Mouse (Mus musculus) activated CD4-positive, CD25-positive, alpha-beta regulatory T cell, adult 4 months (primary cell): Measurements from ENCODE around the gene Try4. TPM values are rescaled to one million over a fixed set of nuclear protein-coding genes. Genes with fewer than 3 reads are reported as not detected.
"Not testable (repeated sequence)": the region's sequence is repeated elsewhere in the genome, so short reads cannot be mapped to it uniquely, and the experiment has no call there.

Experiments used
- ATAC-seq: one replicate; pipeline ENCODE4 v1.8.0; 2017
- polyA plus RNA-seq, 2 experiments: library from polyadenylated mRNA; unstranded; fragments of 100-300 nt; shearing (Covaris generic); gene quantifications; one replicate each; pipeline ENCODE4 v1.2.1; 2017

The Try4 gene
- polyA plus RNA-seq, result not detected

DNA sequence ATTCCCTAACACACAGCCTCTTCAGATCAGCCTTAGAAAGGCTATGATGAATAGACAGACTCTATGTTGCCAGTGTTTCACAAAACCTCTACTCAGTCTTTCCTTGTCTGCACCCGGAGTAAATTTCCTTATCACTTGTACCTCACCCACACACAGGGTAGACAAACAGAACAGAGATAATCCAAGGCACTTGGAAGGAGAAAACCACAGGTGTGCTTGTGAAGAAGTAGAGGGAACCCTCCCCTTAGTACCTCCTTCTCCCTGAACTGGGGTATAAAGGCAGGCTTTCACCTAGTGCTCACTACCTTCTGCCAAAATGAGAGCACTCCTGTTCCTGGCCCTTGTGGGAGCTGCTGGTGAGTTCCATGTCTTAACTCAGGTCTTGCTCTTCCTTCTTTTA is at the start of gene Try4:
Try4 (plus strand) TSS at position 301 of the 400 bp plus-strand sequence.
- ATAC-seq, result no peak

DNA sequence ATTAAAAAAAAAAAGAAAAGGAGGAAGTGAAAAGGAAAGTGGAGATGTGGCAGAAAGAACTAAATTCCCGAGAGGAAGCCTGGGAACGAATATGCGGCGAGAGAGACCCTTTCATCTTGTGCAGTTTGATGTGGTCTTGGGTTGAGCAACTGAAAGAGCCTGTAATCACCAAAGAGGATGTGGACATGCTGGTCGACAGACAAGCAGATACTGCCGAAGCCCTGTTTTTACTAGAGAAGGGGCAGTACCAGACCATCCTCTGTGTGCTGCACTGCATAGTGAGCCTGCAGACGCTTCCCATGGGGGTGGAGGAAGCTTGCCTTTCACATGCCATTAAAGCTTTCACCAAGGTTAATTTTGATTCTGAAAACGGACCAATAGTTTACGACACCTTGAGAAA is 48.8 kb upstream of the Try4 start:
- ATAC-seq, result not testable (repeated sequence)

DNA sequence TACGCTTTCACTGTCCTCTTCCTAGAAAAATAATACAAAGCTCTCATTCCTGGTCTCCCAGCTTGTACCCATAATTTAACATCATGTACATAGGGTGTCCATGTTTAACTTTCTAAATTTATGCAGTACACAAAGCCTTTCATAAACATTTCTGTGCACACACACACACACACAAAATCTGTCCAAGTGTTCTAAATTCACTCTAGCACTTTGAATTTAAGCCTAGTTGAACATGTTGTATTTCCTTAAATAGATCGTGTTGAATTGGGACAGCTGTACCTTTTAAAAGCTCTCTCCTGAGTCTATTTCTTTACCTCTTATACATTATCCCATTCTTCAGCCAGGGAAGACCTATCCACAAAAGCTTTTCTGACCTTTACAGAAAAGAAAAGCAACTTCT is 45.6 kb upstream of the Try4 start:
- ATAC-seq, result no peak

DNA sequence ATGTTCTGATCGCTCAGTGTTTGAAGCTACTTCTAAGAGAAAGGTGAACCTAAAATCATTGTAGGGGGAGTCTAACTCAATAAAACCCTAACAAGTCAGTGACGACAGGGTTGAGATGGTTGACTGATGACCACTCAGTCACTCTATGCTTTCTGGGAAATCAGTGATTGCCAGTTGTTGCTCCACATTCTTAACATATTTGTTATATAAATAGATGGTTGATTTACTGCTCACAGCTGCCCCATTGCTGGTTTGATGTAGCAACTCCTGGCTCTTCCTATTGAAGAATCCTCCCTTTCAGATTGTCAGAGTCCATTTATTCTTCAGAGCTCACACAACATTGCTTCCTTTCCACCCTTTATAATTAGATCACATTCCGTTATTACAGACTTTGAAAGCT is 44.6 kb upstream of the Try4 start:
- ATAC-seq, result no peak

DNA sequence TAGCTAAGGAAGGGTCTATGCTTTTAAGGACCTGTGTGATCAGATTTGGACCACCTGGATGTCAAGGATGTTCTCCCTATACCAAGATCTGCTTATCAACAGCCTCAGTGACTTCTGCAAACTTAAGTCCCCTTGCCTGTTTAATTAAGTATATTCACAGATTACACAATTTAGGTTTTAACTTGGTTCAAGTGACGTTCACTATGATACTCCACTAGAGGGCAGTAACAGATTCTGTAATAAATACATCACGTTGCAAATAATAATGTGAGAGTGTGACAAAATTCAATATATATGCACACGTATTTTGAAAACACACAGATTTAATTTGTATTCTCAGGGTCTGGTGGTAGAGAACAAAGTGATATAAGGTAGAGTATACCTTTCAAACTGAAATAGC is 39.3 kb upstream of the Try4 start:
- ATAC-seq, result no peak

DNA sequence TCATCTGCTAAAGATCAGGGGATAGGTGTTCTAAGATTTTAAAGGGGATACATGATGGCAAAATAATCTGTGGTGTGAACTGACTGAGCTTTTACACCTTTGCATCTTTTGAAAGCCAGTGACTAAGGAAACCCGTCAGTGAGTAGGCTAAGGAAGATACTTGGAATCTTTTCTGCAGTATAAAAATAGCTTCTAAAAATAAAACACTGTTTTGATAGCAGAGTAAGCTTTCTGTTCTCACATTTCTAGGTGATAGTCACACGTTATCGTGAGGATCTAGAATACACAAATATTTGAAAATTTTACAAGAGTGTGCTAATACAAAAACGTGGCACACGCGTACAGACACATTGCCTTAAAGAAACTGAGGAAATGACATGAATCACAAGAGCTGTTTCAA is 35.9 kb upstream of the Try4 start:
- ATAC-seq, result no peak

DNA sequence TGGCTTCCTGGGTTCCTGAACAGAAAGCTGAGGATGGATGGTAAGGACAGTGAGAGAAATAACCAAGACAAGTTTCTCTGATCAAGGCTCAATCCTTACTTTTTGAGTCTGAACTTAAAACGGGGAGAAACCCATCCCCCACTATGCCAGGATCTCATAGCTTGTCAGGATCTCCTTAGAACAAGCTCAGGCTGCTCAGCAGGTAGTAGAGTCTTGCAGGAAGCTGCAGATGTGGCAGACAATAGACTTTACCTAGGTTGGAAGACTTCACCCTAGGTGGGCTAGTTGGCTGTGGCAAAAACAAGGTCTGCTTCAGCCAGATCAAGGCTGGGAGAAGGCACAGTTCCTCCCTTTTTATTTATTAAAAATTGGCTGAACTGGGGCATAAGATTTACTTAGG is 3.8 kb upstream of the Try4 start:
- no peak for ATAC-seq

DNA sequence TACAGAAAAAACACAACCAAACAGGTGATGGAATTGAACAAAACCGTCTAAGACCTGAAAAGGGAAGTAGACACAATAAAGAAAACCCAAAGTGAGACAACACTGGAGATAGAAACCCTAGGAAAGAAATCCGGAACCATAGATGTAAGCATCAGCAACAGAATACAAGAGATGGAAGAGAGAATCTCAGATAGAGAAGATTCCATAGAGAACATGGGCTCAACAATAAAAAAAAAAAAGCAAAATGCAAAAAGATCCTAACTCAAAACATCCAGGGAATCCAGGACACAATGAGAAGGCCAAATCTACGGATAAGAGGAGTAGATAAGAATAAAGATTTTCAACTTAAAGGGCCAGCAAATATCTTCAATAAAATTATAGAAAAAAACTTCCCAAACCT is 14.7 kb downstream of the Try4 start, which contains the start of gene Try5:
Try5 (minus strand) TSS at position 101 of the 400 bp plus-strand sequence.
- ATAC-seq, result not testable (repeated sequence)

DNA sequence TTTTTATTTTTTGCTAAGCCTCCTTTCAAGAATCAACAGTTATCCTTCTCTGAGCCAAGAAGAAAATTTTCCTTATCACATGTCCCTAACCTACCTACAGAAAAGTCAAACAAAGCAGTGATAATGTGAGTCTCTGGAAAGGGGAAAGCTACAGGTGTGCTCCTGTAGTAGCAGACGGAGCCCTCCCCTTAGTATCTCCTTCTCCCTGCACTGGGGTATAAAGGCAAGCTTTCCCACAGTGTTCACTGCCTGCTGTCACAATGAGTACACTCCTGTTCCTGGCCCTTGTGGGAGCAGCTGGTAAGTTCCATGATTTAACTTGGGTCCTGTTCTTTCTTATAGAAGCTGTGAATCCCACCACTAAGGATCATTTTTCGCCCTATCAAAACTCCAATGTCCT is 51.9 kb downstream of the Try4 start, which contains the start of gene Try10:
Try10 (plus strand) TSS at position 174 of the 400 bp plus-strand sequence.
- no peak for ATAC-seq

Other genes starting within 250 kb of the Try4 start
- 1 to 10 TPM in 1 of 2 experiments, not detected in 1; 1.5 TPM for gene Try5, start 14.6 kb downstream of the Try4 start, polyA plus RNA-seq
- not detected for gene Try10, start 51.8 kb downstream of the Try4 start, polyA plus RNA-seq
- not detected for gene Prss3, start 75.4 kb downstream of the Try4 start, polyA plus RNA-seq
- not detected for gene Gm5771, start 90.1 kb downstream of the Try4 start, polyA plus RNA-seq
- not detected for gene Gm10334, start 143.9 kb downstream of the Try4 start, polyA plus RNA-seq
- not detected for gene Prss1, start 156.7 kb downstream of the Try4 start, polyA plus RNA-seq
- gene Prss2, start 219.5 kb downstream of the Try4 start, polyA plus RNA-seq, result 1 to 10 TPM; 1.9 to 3.1 TPM